Mouse (Mus musculus) hematopoietic stem cell, adult 5-6 weeks (primary cell): Measurements from ENCODE around the gene Psap. TPM values are rescaled to one million over a fixed set of nuclear protein-coding genes. Genes with fewer than 3 reads are reported as not detected.

Experiments
- ATAC-seq, 2 experiments: fragments of 125-278 bp in 1 of 2; replicated peaks in 1 of 2; 2 replicates each; pipeline ENCODE4 v1.8.0; 2016 to 2017; ENCODE audit warnings: inconsistent platforms in 2 of 2, mild to moderate bottlenecking in 2 of 2, moderate number of reproducible peaks in 2 of 2, low read depth in 1 of 2, moderate TSS enrichment in 1 of 2; ENCODE audit not compliant: low FRiP score in 2 of 2, poor library complexity in 2 of 2, severe bottlenecking in 2 of 2, insufficient read depth in 1 of 2, low TSS enrichment in 1 of 2
- total RNA-seq: library from RNA; stranded (forward); fragments of 172-1452, 232-1000 nt; gene quantifications from 2 replicates; pipeline ENCODE4 v1.2.3, GENCODE M21; 2017

Psap gene
- total RNA-seq, 1 experiment from 2014 or later = 223 TPM

DNA sequence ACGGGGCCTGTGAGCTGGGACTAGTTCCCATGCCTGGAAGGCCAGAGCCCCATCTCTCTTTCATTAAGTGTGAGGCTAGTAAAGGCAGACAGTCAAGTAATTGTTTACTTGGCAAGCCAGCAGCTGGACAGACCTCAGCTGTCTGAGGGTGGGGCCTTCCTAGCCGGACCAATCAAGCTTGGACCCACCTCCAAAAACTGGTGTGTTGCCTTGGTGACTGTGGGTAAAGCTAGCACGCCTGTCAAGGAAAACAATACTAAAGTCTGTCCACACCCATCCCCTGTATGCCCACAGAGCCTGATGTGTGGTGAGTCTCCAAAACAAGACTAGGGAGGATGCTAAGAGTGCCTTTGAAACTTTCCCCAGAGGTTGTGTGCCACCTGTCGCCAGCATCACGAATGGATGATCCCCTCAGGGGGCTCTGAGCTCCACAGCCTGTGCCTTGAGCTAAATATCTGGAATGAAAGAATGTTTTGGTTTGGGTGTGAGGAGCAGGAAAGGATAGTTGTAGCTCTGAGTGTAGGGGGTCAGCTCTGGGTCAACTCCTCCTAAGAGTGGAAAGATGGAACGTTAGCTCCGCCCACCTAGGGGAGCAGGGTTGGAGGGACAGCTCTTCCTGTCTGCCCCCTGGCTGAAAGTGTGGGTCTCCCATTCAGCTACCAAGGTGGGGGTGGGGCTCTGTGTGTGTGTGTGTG, 74.5 kb downstream of the Psap start:
- ATAC-seq = peak; percentile 17 to 30; a peak in 2 of 4 replicates

Other genes starting within 250 kb of the Psap start
- gene Spock2, start 171.4 kb upstream of the Psap start, total RNA-seq = 0.50 TPM in 1 of 2 replicates, not detected in the other
- gene Chst3, start 58.4 kb upstream of the Psap start, total RNA-seq = 0.10 and 0.31 TPM in 2 replicates
- 50.2 and 83.1 TPM in 2 replicates for gene Vsir, start 69.2 kb downstream of the Psap start, total RNA-seq
- not detected in 2 replicates for gene Gm17455, start 122.1 kb downstream of the Psap start, total RNA-seq